Mouse (Mus musculus) heart, embryonic 14.5 days (tissue): ENCODE data around the gene Akap12. TPM values are rescaled to one million over a fixed set of nuclear protein-coding genes. Genes with fewer than 3 reads are reported as not detected.
A peak's percentile ranks its signal among the peaks of the same experiment; 100 is the strongest.

ENCODE experiments used
- ATAC-seq: fragments of 200-750 bp; cut with Nextera tagmentation; 2 replicates; pipeline ENCODE4 v1.8.0; 2017; ENCODE audit warnings: low read depth, moderate TSS enrichment; ENCODE audit not compliant: insufficient number of reproducible peaks, insufficient read depth, low FRiP score
- H3K27ac ChIP-seq, 2 experiments: fragments of 200-500 bp in 1 of 2; fragments of 300-500 bp in 1 of 2; sonication (generic) in 1 of 2; replicated peaks in 1 of 2; 2 replicates each; pipeline ENCODE4 v1.5.1; 2012 to 2014; ENCODE audit warnings: low read depth in 2 of 2, low read length in 2 of 2, control low read depth in 1 of 2, mild to moderate bottlenecking in 1 of 2, mixed read lengths in 1 of 2; ENCODE audit not compliant: control insufficient read depth in 1 of 2, insufficient read depth in 1 of 2
- H3K27me3 ChIP-seq: fragments of 300-500 bp; sonication (generic); 2 replicates; pipeline ENCODE4 v1.6.1; 2014; ENCODE audit warnings: mild to moderate bottlenecking, low read length, control low read depth; ENCODE audit not compliant: control insufficient read depth, insufficient read depth
- H3K36me3 ChIP-seq: fragments of 300-500 bp; sonication (generic); 2 replicates; pipeline ENCODE4 v1.6.1; 2014; ENCODE audit warnings: mild to moderate bottlenecking, control low read depth, low read length, mixed read lengths; ENCODE audit not compliant: control insufficient read depth, insufficient read depth
- H3K4me1 ChIP-seq, 2 experiments: fragments of 200-500 bp in 1 of 2; fragments of 300-500 bp in 1 of 2; sonication (generic) in 1 of 2; 2 replicates each; pipeline ENCODE4 v1.6.1; 2012 to 2014; ENCODE audit warnings: low read length in 2 of 2, control low read depth in 1 of 2, mixed read lengths in 1 of 2; ENCODE audit not compliant: control insufficient read depth in 2 of 2, insufficient read depth in 2 of 2
- H3K4me2 ChIP-seq: fragments of 300-500 bp; sonication (generic); 2 replicates; pipeline ENCODE4 v1.6.1; 2014; ENCODE audit warnings: mild to moderate bottlenecking, low read length
- H3K4me3 ChIP-seq, 2 experiments: fragments of 200-500 bp in 1 of 2; fragments of 300-500 bp in 1 of 2; sonication (generic) in 1 of 2; 2 replicates each; pipeline ENCODE4 v1.5.1; 2012 to 2014; ENCODE audit warnings: low read length in 2 of 2, mild to moderate bottlenecking in 2 of 2, control low read depth in 1 of 2, low read depth in 1 of 2, moderate library complexity in 1 of 2; ENCODE audit not compliant: control insufficient read depth in 1 of 2, insufficient read depth in 1 of 2
- H3K9ac ChIP-seq: fragments of 300-500 bp; sonication (generic); 2 replicates; pipeline ENCODE4 v1.6.1; 2014; ENCODE audit warnings: mild to moderate bottlenecking, low read length
- H3K9me3 ChIP-seq: fragments of 300-500 bp; sonication (generic); 2 replicates; pipeline ENCODE4 v1.6.1; 2016; ENCODE audit warnings: low read length, control low read depth; ENCODE audit not compliant: control insufficient read depth
- WGBS: fragments of 180-500 bp; shearing (Covaris S2); extraction: QIAGEN DNeasy Blood & Tissue Kit; methylation state at CpG from one replicate; pipeline ENCODE4 v1.1.7; 2014; 5-methylcytosine and 5-hydroxymethylcytosine counted together
- polyA plus RNA-seq: library from polyadenylated mRNA; unstranded; fragments of >200 nt; fragmentation: Nextera tagmentation; extraction: Ambion mirVana; gene quantifications from 2 replicates; pipeline ENCODE4 v1.2.1, GENCODE M21; 2014

Akap12 gene
- 28.3 and 34.7 TPM in 2 replicates for polyA plus RNA-seq

DNA sequence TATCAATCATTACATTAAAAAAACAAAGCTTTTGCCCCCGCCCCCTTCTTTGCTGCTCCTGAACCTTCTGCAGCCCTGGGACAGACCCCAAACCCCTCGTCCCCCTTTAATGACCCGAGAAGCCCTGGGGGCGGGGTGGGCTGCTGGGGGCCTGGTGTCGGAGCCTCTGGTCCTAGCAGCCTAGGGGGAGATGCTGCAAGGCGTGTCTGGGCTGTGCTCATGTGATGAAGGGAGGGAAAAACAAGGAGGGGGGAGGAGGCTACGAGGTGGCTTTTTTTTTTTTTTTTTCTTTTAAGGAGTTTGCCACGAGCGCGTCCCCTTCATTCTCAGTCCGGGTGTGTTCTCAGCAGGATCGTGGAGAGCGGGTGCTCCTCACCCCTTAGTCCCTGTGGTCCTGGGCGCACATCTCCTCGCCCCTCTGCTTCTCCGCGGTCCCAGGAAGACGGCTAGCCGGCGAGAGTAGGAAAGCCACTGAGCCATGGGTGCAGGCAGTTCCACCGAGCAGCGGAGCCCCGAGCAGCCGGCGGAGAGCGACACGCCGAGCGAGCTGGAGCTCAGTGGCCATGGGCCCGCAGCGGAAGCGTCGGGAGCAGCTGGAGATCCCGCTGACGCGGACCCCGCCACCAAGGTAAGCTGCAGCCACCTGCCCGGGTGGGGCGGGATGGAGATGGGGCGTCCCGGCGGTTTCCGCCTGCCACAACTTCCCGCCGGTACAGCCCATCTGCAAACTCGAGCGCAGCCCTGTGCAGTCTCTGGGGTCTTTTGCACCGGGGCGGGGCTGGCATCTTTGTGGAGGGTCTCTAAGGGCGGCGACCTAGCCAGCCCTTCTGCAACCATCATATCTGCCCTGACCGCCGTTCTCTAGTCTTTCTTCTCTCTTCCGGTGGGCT is at the start of gene Akap12:
TSS of gene Akap12 (plus strand) at position 340 of the 890 bp plus-strand sequence.
- 0 out of 4 replicates have a peak within 1 kb of the TSS, but pooled peaks of 1 of the 2 experiments have one; percentile 8 for H3K27ac ChIP-seq
- 0 out of 2 replicates have a peak, but pooled peaks have one; percentile 13 for ATAC-seq

GRCm38 (mm10) chr10:4230563-4231359 is 35.4 kb upstream of the Akap12 start:
- H3K4me2 ChIP-seq: no peak overlapping the region
- no peak overlapping the region for H3K9ac ChIP-seq
- no peak for ATAC-seq
- no peaks in the 10 kb centered on the region for H3K27me3 ChIP-seq
- no peaks in the 10 kb centered on the region for H3K9me3 ChIP-seq
- H3K27ac ChIP-seq: no peak overlapping the region
- H3K4me3 ChIP-seq: no peak overlapping the region
- H3K4me1 ChIP-seq: peaks cover 2 to 5% of the 10 kb centered on the region in 2 experiments; a peak in 1 of 4 replicates
- no peaks in the 10 kb centered on the region for H3K36me3 ChIP-seq
- WGBS: 75% methylated on average over 17 of the region's 17 CpGs

More for the DNA sequence above, at the start of gene Akap12:
- Histone ChIP-seq H3K36me3 (no peaks in the 10 kb centered on the region), H3K4me1 (peaks cover 4 to 10% of the 10 kb centered on the region in 2 experiments; a peak in 2 of 4 replicates), H3K4me3 (peak within 1 kb of the TSS; percentile 52 to 68), H3K9me3 (no peaks in the 10 kb centered on the region), H3K4me2 (peak within 1 kb of the TSS; percentile 99), H3K27me3 (no peaks in the 10 kb centered on the region), H3K9ac (peak within 1 kb of the TSS; percentile 79)
- WGBS: 1% methylated on average over 45 of the region's 54 CpGs

DNA sequence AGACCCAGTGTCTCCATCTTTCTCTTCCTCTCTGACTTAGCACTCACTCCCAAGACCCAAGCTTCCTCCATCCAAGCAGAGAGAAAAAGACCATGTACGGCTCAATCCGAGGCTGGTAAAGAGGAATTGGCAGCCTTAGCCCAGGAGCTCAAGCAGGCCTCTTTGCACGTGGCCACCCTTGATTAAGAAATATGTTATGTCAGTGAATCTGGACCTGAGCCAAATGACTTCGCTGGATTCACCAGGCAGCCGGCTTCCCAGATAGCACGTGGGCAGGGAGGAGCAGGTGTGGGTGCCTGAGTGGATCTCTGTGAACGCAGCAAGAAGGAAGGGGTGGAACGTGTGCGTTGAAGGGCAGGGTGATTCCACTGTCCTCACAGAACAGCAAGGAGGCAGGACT is 33.1 kb upstream of the Akap12 start:
- Histone ChIP-seq H3K36me3 (no peaks in the 10 kb centered on the region), H3K4me2 (no peak overlapping the region), H3K27ac (no peak overlapping the region), H3K9ac (no peak overlapping the region), H3K9me3 (no peaks in the 10 kb centered on the region), H3K4me1 (peaks cover 2 to 5% of the 10 kb centered on the region in 2 experiments; a peak in 1 of 4 replicates), H3K4me3 (no peak overlapping the region), H3K27me3 (no peaks in the 10 kb centered on the region)
- no peak for ATAC-seq
- WGBS: 9% methylated on average over 9 of the region's 9 CpGs

GRCm38 (mm10) chr10:4239794-4240574 is 26.2 kb upstream of the Akap12 start:
- WGBS: 74% methylated on average over 5 of the region's 5 CpGs
- Histone ChIP-seq H3K4me2 (no peak overlapping the region), H3K36me3 (no peaks in the 10 kb centered on the region), H3K9ac (no peak overlapping the region), H3K27ac (no peak overlapping the region), H3K27me3 (no peaks in the 10 kb centered on the region), H3K4me3 (no peak overlapping the region), H3K9me3 (no peaks in the 10 kb centered on the region), H3K4me1 (no peaks in the 10 kb centered on the region)
- no peak for ATAC-seq

DNA sequence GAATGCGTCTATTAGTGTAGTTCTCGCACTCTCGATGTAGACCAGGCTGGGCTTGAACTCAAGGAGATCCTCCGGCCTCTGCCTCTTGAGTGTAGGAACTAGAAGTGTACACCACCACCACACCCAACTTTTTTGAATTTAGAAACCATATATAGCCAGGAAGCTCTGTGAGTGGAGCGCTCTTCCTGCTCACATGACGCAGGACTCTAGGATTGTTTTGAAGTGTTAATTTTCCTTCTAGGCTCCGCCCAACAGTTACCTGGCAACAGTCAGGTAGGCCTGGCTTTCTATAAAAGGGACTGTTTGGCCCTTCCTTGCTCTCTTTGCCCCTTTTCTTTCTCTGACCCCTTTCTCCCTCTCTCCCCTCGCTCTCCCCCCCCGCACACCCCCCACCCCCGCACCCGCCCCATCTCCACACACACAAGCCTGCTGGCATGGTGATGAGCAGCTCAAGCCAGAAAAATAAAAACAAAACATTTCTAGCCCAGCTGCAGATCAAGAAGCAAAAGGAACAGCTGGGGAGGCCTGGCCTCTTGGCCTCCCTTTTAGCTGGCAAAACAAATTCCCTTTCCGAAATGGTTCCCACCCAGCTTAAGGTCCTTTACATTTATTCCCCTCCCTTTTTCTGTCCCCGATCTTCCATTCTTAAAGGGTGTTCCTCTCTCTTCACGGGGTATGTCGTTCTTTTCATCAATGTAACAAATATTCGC is 22.4 kb upstream of the Akap12 start:
- WGBS: 89% methylated on average over 16 of the region's 16 CpGs
- no peak overlapping the region for H3K4me2 ChIP-seq
- H3K36me3 ChIP-seq: no peaks in the 10 kb centered on the region
- ATAC-seq: no peak
- H3K27ac ChIP-seq: no peak overlapping the region
- H3K9ac ChIP-seq: no peak overlapping the region
- H3K4me3 ChIP-seq: no peak overlapping the region
- H3K9me3 ChIP-seq: no peaks in the 10 kb centered on the region
- H3K4me1 ChIP-seq: no peaks in the 10 kb centered on the region
- H3K27me3 ChIP-seq: no peaks in the 10 kb centered on the region

GRCm38 (mm10) chr10:4245812-4246211 is 20.4 kb upstream of the Akap12 start:
- Histone ChIP-seq H3K27ac (no peak overlapping the region), H3K4me3 (no peak overlapping the region), H3K36me3 (no peaks in the 10 kb centered on the region), H3K4me1 (no peaks in the 10 kb centered on the region), H3K9ac (no peak overlapping the region), H3K4me2 (no peak overlapping the region), H3K27me3 (no peaks in the 10 kb centered on the region), H3K9me3 (no peaks in the 10 kb centered on the region)
- no peak for ATAC-seq
- 84% methylated on average over 2 of the region's 2 CpGs for WGBS
